Mouse (Mus musculus) macrophage (primary cell): ENCODE results near the gene Brinp2. TPM values are rescaled to one million over a fixed set of nuclear protein-coding genes. Genes with fewer than 3 reads are reported as not detected.

ENCODE experiments used
- H3K27ac ChIP-seq: fragments of 350-480 bp; formaldehyde crosslinking; 2 replicates; pipeline ENCODE4 v1.9.0; 2021
- H3K36me3 ChIP-seq: fragments of 350-480 bp; formaldehyde crosslinking; 2 replicates; pipeline ENCODE4 v1.9.0; 2021; ENCODE audit errors: inconsistent target
- H3K4me3 ChIP-seq: fragments of 350-480 bp; formaldehyde crosslinking; 2 replicates; pipeline ENCODE4 v1.9.0; 2021; ENCODE audit errors: inconsistent target
- H3K79me2 ChIP-seq: fragments of 350-480 bp; formaldehyde crosslinking; 2 replicates; pipeline ENCODE4 v1.9.0; 2021; ENCODE audit errors: inconsistent target
- WGBS: methylation state at CpG from one replicate; pipeline ENCODE4 v1.1.7; 2026; ENCODE audit warnings: inconsistent platforms; ENCODE audit not compliant: missing documents; 5-methylcytosine and 5-hydroxymethylcytosine counted together
- polyA plus RNA-seq: library from polyadenylated mRNA; stranded (reverse); fragments of 250-400 nt; gene quantifications from 3 replicates; pipeline ENCODE4 v1.2.4, GENCODE M21; 2018; ENCODE audit warnings: inconsistent platforms
- total RNA-seq, 78 experiments: library from RNA; depleted of rRNA; stranded (reverse); fragments of 250-400 nt; gene quantifications; 1 replicate in 9 of 78; 2 replicates in 24 of 78; 3 replicates in 43 of 78; 4 replicates in 2 of 78; pipeline ENCODE4 v1.2.4; 2018; ENCODE audit warnings: inconsistent platforms in 56 of 78

Brinp2 gene
- not detected for total RNA-seq (2018; cell fraction: chromatin; rRNA removed)
- total RNA-seq (2018; cell fraction: cytosol; rRNA removed) = not detected
- total RNA-seq (2018; cell fraction: nucleus; rRNA removed) = not detected
- polyA plus RNA-seq = not detected in 3 replicates

DNA sequence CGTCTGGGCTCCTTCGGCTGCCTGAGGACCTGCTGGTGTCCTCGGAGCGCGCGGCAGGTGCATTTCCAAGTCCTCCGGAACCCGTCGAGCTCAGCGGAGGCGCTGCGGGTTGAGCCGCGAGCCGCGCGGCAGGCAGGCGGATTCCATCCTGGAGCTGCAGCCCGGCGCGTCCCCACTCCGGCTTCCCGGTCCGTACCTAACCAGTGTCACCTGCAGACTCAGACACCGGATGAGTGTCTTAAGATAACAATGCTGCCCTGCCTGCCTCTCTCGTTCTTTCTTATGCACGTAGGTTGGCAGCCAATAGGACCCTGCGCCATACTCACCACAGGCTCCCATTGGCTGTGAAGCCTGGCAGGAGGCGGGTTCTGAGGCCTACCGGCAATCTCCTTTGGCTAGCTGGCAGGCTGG is at the start of gene Brinp2:
TSS of gene Brinp2 (minus strand) at position 276 of the 411 bp plus-strand sequence.
- WGBS = 1% methylated on average over 26 of the region's 30 CpGs
- Histone ChIP-seq H3K36me3 (no peaks in the 10 kb centered on the region), H3K79me2 (no peaks in the 10 kb centered on the region), H3K4me3 (no peak within 1 kb of the TSS), H3K27ac (no peak within 1 kb of the TSS)

DNA sequence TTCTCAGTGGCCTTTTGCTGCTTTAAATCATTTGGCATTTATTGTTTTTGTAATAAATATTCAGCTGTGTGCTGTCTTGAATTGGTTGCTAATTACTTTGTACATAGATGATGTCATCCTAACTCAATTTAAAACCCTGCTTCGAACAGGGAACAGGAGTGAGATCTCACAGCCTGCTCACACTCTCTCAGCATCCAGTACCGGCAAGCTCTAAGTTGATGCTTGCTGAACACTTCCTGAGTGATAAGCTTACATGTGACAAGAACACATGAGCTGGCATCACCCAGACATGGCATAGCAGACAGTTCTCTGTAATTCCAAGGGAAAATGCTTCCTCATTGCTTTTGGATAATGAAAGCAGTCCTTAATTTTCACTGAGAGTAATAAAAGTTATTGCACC is 44.8 kb upstream of the Brinp2 start:
- WGBS = 88% methylated on average over 2 of the region's 2 CpGs
- no peak overlapping the region for H3K4me3 ChIP-seq
- no peak overlapping the region for H3K27ac ChIP-seq

DNA sequence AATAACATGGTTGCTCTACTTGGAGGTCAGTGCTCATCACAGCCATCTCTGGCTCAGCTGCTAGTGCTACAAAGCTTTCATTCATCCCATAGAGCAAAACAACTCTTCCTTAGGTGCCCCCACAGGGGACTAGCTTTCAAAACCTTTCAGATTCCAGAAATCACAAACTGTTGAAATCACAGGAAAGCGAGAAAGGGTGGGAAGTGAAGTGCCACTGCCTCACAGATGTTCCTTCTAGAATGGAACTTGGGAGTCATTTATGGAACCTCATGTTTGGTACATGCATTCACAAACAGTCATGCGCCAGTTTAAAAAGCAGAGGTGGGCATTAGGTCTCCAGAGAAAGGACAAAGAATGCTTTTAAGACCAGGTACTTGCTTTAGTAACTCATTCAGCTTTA is 40.9 kb upstream of the Brinp2 start:
- WGBS = 83% methylated on average over 2 of the region's 2 CpGs
- Histone ChIP-seq H3K79me2 (no peaks in the 10 kb centered on the region), H3K4me3 (no peak overlapping the region), H3K36me3 (no peaks in the 10 kb centered on the region), H3K27ac (no peak overlapping the region)

More for the DNA sequence above, 44.8 kb upstream of the Brinp2 start:
- Histone ChIP-seq H3K79me2 (no peaks in the 10 kb centered on the region), H3K36me3 (no peaks in the 10 kb centered on the region)

DNA sequence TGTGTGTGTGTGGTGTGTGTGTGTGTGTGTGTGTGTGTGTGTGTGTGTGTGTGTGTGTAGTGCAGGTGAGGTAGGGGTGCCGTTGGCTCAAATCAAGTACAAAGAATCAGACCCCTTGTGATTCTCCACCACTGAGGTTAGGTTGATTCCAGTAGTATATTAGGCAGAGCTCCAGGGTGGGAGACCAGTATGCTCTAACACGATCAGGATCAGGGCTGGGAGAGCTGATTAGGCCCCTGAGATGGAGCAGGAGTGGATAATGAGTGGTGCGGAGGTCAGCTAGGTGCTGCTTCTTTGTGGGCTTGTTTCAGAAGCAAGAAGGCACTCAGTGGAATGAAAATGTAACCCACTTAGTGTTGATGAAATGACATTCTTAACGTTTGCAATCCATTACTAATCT is 34.6 kb upstream of the Brinp2 start:
- H3K79me2 ChIP-seq = no peaks in the 10 kb centered on the region
- H3K4me3 ChIP-seq = no peak overlapping the region
- H3K27ac ChIP-seq = no peak overlapping the region
- WGBS = 72% methylated on average over 3 of the region's 4 CpGs
- no peaks in the 10 kb centered on the region for H3K36me3 ChIP-seq

DNA sequence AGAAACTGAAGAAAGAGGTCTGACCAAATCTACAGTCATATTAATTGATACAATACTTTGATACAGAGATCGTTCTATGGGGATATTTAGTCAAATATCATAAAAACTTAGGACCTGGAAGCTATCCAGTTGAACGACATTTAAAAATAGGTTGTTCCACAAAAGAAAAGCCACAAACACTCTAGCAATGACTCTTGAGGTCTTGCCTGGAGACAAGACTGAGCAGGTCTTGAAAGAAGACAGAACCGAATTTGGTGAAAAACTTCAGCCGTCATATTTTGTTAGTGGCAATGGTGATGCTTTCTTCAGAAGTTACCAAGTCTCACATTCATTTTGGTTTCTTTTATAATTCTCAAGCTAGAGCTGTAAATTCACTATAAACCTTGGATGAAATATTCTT is 32.9 kb upstream of the Brinp2 start:
- Histone ChIP-seq H3K27ac (no peak overlapping the region), H3K4me3 (no peak overlapping the region), H3K79me2 (no peaks in the 10 kb centered on the region), H3K36me3 (no peaks in the 10 kb centered on the region)
- 87% methylated on average over 4 of the region's 4 CpGs for WGBS

DNA sequence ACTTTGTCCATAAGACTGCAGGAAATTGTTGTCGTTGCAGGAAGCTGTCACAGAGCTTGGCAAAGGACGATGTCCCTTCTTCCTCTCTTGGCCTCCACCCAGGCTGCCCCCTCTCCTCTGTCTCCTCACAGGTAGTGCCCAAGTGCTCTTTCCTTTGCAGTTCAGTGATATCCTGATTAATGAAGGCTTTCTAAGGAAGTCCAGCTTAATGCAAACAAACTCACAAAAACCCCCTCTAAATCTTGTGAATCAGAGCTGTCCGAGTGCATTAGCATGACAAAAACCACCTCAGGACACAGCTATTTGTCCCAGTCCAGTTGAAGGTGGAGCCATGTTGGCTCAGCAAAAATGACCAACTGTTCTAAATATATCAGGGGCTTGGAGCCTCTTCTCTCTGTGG is 30.7 kb upstream of the Brinp2 start:
- no peak overlapping the region for H3K27ac ChIP-seq
- H3K36me3 ChIP-seq = no peaks in the 10 kb centered on the region
- H3K79me2 ChIP-seq = no peaks in the 10 kb centered on the region
- H3K4me3 ChIP-seq = no peak overlapping the region
- 25% methylated on average over 3 of the region's 3 CpGs for WGBS

DNA sequence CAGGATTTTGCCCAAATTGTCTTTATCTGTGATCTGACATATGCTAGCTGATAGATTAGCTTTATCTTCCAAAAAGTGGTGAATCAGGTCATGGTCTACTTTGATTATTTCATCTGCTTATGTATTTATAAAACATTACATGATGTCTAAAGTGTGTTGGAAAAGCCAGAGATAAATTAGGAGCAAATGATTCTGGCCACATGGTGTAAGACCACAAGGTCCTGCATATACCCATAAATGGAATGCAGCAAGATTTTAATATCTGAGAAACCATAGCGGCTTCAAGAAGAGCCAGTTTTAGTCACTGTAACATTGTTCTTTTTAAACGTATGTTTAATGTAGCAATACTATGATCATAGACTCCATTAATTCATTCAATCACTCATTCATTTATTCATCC is 29.2 kb upstream of the Brinp2 start:
- Histone ChIP-seq H3K4me3 (no peak overlapping the region), H3K79me2 (no peaks in the 10 kb centered on the region), H3K27ac (no peak overlapping the region), H3K36me3 (no peaks in the 10 kb centered on the region)
- WGBS = 95% methylated on average over 2 of the region's 2 CpGs

DNA sequence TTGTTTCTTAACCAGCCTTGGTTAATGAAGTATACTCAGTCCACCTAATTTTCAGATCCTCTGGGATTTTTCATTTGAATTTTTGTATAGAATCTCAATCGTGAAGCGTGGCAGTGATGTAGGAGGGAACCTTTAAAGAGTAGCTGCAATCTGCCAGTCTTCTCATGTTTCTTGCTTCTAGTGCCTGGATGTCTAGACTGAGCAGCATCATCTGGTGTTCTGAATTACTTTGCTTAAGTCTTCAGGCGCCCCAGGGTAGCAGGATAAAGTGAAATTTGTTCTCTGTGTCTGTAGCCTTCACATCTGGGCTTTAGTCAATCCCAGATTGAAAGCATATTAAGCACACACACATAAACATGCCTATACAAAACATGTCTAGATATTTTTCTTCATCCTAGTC is 27.1 kb upstream of the Brinp2 start:
- 93% methylated on average over 3 of the region's 3 CpGs for WGBS

DNA sequence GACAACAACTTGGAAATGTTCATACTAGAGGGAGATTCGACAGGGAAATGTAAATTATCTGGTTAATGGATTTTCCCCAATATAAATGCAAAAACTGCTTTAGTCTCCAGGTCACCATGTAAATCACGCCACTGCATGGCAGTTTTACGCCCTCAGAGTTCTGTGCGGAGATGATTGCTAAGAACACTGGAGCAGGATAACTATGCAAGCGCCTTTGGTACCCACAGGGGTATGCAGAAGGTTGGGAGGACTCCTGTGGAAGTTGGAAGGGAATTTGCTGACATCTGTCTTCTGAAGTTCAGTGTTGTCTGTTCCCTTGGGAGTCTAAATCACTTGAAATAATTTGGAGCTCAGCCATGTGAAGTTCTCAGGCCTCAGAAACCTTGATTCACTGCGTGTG is 26.2 kb upstream of the Brinp2 start:
- H3K79me2 ChIP-seq = no peaks in the 10 kb centered on the region
- 77% methylated on average over 6 of the region's 6 CpGs for whole genome bisulfite sequencing
- no peak overlapping the region for H3K4me3 ChIP-seq
- no peak overlapping the region for H3K27ac ChIP-seq
- no peaks in the 10 kb centered on the region for H3K36me3 ChIP-seq

More for the DNA sequence above, 27.1 kb upstream of the Brinp2 start:
- no peaks in the 10 kb centered on the region for H3K79me2 ChIP-seq
- H3K4me3 ChIP-seq = no peak overlapping the region
- no peak overlapping the region for H3K27ac ChIP-seq
- H3K36me3 ChIP-seq = no peaks in the 10 kb centered on the region

DNA sequence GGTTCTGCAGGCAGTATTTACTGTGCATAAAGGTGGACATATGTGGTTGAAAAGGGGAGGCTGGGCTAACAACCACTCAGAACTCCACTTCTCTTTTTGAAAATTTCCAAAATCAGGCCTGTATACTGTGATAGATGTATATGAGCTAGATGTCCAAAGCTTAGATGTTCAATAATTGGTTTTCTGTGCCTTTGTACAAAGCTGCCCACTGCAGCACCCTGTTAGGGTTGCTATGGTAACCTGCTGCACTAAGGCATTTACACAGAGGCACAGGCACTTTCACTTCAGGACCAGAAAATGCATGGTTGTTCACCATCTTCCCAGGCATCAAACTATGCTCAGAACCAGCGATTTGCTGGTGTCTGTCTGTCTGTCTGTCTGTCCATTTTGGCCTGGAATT is 8.3 kb upstream of the Brinp2 start:
- Histone ChIP-seq H3K4me3 (no peak overlapping the region), H3K27ac (no peak overlapping the region), H3K79me2 (no peaks in the 10 kb centered on the region), H3K36me3 (no peaks in the 10 kb centered on the region)
- WGBS = 36% methylated on average over 1 of the region's 1 CpGs

DNA sequence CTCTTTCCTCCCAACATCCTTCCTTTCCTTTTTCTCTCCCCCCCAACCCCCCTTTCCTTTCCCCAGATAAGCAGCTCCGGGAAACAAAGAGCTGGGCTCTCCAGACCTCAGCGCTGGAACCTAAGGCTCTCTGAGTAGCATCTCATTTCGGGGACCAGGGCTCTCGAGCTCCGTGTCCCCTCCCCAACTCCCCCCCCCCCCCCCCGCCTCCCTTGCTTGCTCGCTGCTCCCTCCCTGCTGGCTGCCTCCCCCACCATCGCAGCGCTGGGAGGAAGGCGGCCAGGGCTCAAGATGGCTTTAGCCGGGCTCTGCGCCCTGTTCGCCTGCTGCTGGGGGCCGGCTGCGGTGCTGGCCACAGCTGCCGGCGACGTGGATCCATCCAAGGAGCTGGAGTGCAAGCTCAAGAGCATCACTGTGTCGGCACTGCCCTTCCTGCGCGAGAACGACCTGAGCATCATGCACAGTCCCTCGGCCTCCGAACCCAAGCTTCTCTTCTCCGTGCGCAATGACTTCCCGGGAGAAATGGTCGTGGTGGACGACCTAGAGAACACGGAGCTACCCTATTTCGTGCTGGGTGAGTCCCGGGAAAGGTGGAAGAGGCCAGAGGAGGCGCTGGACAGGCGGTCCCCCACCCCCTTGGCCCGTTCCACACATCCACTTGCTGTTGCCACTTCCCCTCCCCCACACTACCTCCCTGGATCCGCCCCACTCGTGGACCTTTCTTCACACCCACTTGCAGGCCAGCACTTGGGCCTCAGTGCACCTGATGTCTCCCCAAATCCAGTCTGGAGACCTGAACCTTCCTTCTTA is 6.4 kb upstream of the Brinp2 start:
- Histone ChIP-seq H3K27ac (no peak overlapping the region), H3K36me3 (no peaks in the 10 kb centered on the region), H3K4me3 (no peak overlapping the region), H3K79me2 (no peaks in the 10 kb centered on the region)
- 4% methylated on average over 35 of the region's 37 CpGs for WGBS

DNA sequence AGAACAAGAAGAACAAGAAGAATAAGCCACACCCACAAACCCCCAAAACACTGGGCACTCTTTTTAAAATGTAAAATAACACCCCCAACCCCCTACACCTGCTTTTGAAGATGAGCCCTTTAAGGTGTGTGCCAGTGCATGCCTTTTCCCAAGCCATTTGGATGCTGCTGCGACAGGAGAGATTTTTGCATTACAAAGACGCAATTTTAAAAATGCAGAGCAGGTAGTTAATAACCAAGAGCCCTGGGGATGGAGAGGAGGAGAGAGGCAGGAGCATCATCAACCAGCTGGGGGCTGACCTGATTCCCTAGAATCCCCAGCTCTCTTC is 5.8 kb upstream of the Brinp2 start, which contains the start of gene Astn1:
TSS of gene Astn1 (plus strand) at position 310 of the 328 bp plus-strand sequence.
- 22% methylated on average over 2 of the region's 2 CpGs for WGBS
- H3K79me2 ChIP-seq = no peaks in the 10 kb centered on the region
- H3K27ac ChIP-seq = no peak within 1 kb of the TSS
- no peaks in the 10 kb centered on the region for H3K36me3 ChIP-seq
- no peak within 1 kb of the TSS for H3K4me3 ChIP-seq

DNA sequence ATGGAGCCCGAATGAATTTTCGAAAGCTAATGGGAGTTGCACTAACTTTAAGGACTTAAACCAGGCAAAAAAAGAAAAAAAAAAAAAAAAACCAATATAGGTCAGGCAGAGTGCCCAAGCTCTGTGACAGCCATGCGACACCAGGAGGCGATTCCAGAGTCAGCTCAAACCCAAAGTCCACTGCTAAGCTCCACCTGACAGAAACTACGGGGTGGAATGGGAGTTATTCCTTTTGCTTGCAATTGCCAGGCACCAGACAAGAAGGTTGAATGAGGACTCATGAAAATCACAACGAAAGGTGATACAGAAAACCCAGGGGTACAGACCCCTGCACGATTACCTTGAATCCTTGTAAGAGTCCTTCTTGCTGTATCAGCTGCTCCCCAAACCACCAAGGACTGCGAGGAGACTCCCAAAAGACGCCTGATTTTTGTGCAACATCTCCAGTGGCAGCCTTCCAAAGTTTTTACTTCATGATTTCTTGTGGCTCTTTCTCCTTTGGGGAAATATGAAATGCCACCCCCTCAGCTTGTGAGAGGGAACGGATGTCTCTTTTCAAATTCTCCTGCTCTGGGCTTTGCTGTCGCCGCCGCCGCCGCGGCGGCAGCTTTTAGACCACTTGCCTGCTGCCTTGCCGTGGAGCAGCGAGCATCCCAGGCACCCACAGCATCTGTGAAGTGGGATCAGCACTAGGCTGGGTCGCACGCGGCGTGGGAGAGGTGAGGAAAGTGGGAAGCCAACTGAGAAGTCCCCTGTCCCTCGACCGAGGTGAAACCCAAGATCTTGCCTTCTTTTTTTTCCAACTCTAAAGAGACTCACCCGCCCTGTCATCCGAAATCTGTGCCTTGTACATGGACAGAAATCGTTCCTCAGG is 712 bp downstream of the Brinp2 start:
- H3K36me3 ChIP-seq = no peaks in the 10 kb centered on the region
- H3K4me3 ChIP-seq = no peak overlapping the region
- WGBS = 12% methylated on average over 28 of the region's 28 CpGs
- H3K79me2 ChIP-seq = no peaks in the 10 kb centered on the region
- H3K27ac ChIP-seq = no peak overlapping the region

DNA sequence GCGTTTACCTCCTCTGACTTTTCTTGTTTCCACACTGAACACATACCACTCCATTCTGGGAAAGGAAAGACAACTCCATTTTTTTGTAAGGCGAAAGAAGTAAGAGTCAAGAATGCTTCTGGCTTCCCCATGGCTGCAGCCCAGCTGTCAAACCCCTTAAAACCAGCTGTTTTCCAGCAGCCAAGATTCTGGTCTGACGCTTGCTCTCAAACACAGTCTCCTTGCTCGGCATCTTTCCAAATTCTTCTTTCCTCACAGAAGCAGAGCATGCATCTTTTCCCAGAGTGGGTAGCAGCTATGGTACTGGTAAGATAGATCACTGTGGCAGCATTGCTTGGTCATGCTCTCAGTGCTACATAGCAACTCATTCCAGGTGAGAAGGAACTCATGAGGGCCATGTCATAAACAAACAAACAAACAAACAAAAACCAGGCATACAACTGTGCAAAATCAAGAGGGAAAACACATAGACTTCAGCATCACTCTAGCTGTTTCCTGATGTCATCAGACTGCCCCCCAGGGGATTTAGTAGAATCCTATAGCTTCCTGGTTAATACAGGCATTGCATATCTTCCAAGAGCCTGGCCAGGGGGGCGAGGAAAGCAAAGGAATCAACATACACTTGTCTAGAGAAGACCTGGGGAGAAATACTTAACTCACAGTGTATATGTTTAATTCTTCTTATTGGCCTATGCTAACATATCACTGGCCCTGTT is 2.3 kb downstream of the Brinp2 start:
- Histone ChIP-seq H3K36me3 (no peaks in the 10 kb centered on the region), H3K79me2 (no peaks in the 10 kb centered on the region), H3K27ac (no peak overlapping the region), H3K4me3 (no peak overlapping the region)
- WGBS = 85% methylated on average over 4 of the region's 5 CpGs
